ENCODE assay signal across 7 mouse cellular contexts in the genomic region with DNA sequence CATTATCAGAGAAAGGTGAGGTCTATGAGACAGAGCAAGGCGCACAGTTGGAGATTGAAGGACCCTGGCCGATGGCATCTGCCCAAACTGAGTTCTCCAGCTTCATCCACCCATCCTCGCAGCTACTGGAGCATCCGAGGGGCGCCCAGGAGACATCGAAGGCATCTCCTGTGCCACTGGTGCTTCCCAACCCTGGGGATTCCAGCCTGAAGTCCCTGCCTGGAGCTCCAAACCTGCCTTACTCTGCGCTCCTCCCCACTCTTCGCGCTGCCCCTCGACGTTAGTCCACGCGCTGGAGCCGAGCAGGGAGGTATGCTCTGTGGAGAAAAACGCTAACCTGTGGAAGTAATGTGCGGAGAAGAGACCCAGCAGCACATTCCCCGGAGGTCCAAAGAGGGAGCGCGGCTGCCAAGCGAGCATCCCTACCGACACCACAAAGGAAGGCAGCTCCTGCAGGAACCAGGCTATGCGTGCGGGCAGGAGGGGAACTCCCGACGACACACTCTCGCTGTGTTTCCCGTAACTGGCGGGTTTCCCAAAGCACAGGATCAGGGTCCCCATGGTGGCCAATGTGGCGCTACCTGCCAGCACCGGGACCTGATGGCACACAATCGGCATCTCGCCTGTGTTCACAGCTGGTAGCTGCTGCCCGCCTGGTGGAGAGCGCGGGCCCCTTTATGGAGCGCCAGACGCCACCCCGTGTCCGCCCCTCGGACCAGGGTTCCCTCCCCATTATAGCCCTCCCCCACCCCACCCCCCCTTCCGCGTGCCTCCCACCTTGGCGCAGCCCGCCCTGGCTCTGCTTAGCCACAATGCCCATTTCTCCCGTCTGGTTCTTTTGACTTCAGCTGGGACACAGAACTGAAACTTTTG. TPM values are rescaled to one million over a fixed set of nuclear protein-coding genes. Genes with fewer than 3 reads are reported as not detected.
DNase-seq lines count a peak whose midpoint lies in the region; ATAC-seq and TF ChIP-seq lines count a peak whose summit lies in the region.

A gene (minus strand): TSS at position 707 of the 873 bp plus-strand sequence.

- H3K27ac ChIP-seq in testis, adult 2 months (ENCODE audit: control insufficient read depth, insufficient read depth, low read depth, low read length): no peak within 1 kb of the TSS
- H3K27ac ChIP-seq in embryonic facial prominence, embryonic 14.5 days (replicated peaks; ENCODE audit: low read depth, low read length): no peak within 1 kb of the TSS
- no peak within 1 kb of the TSS for H3K27ac ChIP-seq in stomach, embryonic 16.5 days (ENCODE audit: low read length)

- H3K4me2 ChIP-seq in embryonic facial prominence, embryonic 14.5 days (ENCODE audit: low read depth, low read length): peak within 1 kb of the TSS; percentile 51
- peak within 1 kb of the TSS; percentile 43 for H3K4me2 ChIP-seq in stomach, embryonic 16.5 days (ENCODE audit: low read depth, low read length)

- no peak for ATAC-seq in embryonic facial prominence, embryonic 14.5 days (ENCODE audit: low read depth)
- ATAC-seq in stomach, embryonic 16.5 days (ENCODE audit: insufficient read depth, low FRiP score): no peak

- H3K4me3 ChIP-seq in testis, adult 2 months (ENCODE audit: control insufficient read depth, low read depth, low read length): peak within 1 kb of the TSS; percentile 75
- H3K4me3 ChIP-seq in embryonic facial prominence, embryonic 14.5 days (ENCODE audit: low read depth, low read length): peak within 1 kb of the TSS; percentile 32
- H3K4me3 ChIP-seq in stomach, embryonic 16.5 days (replicated peaks; ENCODE audit: low read length): peak within 1 kb of the TSS; percentile 25

- no peak for DNase-seq in testis, postnatal 14 days (ENCODE audit: low spot score)
- peak; percentile 2 for DNase-seq in embryonic facial prominence, embryonic 14.5 days (ENCODE audit: low spot score)
- DNase-seq in kidney, postnatal 4 days: peak; percentile 11 to 15
- DNase-seq in layer of hippocampus, adult 8-10 months (ENCODE audit: low spot score in 2 of 2): no peak
- no peak for DNase-seq in right cerebral cortex, adult 2 months (ENCODE audit: low spot score in 2 of 2)

- H3K9ac ChIP-seq in embryonic facial prominence, embryonic 14.5 days (ENCODE audit: low read depth, low read length): peak within 1 kb of the TSS; percentile 14; the same call in 1 of the 2 replicates
- H3K9ac ChIP-seq in stomach, embryonic 16.5 days (ENCODE audit: low read length): no peak within 1 kb of the TSS

- no peak for TF ChIP-seq POLR2A in testis, adult 2 months (IDR thresholded peaks at IDR 0.05; ENCODE audit: control insufficient read depth, low read depth, low read length)

- 1% methylated on average over 30 of the region's 45 CpGs for WGBS in embryonic facial prominence, embryonic 14.5 days
- WGBS in stomach, embryonic 16.5 days: 1% methylated on average over 45 of the region's 45 CpGs

- H3K4me1 ChIP-seq in testis, adult 2 months (ENCODE audit: control insufficient read depth, insufficient read depth, low read length): peaks cover 14% of the 10 kb centered on the region
- H3K4me1 ChIP-seq in embryonic facial prominence, embryonic 14.5 days (ENCODE audit: control insufficient read depth, insufficient read depth, low read length): 0 out of 2 replicates have a peak, but pooled peaks cover 6% of the 10 kb centered on the region
- peaks cover 7% of the 10 kb centered on the region; the same call in 1 of the 2 replicates for H3K4me1 ChIP-seq in stomach, embryonic 16.5 days (ENCODE audit: control insufficient read depth, insufficient read depth, low read length)

- H3K27me3 ChIP-seq in testis, adult 2 months (ENCODE audit: control insufficient read depth, insufficient read depth, low read length): peaks cover 5% of the 10 kb centered on the region
- peaks cover 61% of the 10 kb centered on the region for H3K27me3 ChIP-seq in embryonic facial prominence, embryonic 14.5 days (replicated peaks; ENCODE audit: control insufficient read depth, insufficient read depth, low read length)
- H3K27me3 ChIP-seq in stomach, embryonic 16.5 days (ENCODE audit: control insufficient read depth, insufficient read depth, low read length): peaks cover 41% of the 10 kb centered on the region

- H3K36me3 ChIP-seq in testis, adult 2 months (ENCODE audit: control insufficient read depth, insufficient read depth, low read length): no peaks in the 10 kb centered on the region
- H3K36me3 ChIP-seq in embryonic facial prominence, embryonic 14.5 days (ENCODE audit: control insufficient read depth, insufficient read depth, low read length): no peaks in the 10 kb centered on the region
- no peaks in the 10 kb centered on the region for H3K36me3 ChIP-seq in stomach, embryonic 16.5 days (ENCODE audit: control insufficient read depth, insufficient read depth, low read length)

- no peak for TF ChIP-seq CTCF in testis, adult 2 months (IDR thresholded peaks at IDR 0.05; ENCODE audit: control insufficient read depth, insufficient read depth, insufficient replicate concordance, low read depth, low read length)

- H3K9me3 ChIP-seq in embryonic facial prominence, embryonic 14.5 days (ENCODE audit: control insufficient read depth, low read length): no peaks in the 10 kb centered on the region
- H3K9me3 ChIP-seq in stomach, embryonic 16.5 days (replicated peaks; ENCODE audit: control insufficient read depth, low read length): no peaks in the 10 kb centered on the region

RNA-seq across cellular contexts. Expression of the gene that starts here (rescaled TPM):
- 0.14 and 0.77 TPM in 2 replicates for polyA plus RNA-seq in testis, adult 2 months (2012; rRNA removed)
- polyA plus RNA-seq in embryonic facial prominence, embryonic 14.5 days (2014; fragmentation: Nextera tagmentation; extraction: Ambion mirVana): not detected in 2 replicates
- polyA plus RNA-seq in stomach, embryonic 16.5 days (2015; fragmentation: Nextera tagmentation; extraction: Ambion mirVana): not detected in 2 replicates
- under 1 TPM in 3 of 4 experiments, not detected in 1; 0.33 to 0.68 (median 0.54) TPM for total RNA-seq in layer of hippocampus, adult 8-10 months (2022)

Comparison
In these comparisons a context has a peak if more than half of its experiments do, and no peak if none do; other contexts are left out.
1. Peak in DNase-seq, H3K4me3 ChIP-seq, H3K9ac ChIP-seq and H3K4me2 ChIP-seq in embryonic facial prominence, embryonic 14.5 days; RNA of the gene not detected or under 1 TPM.
2. H3K4me3 ChIP-seq: peak in every context shown above with its lines; median percentile 75 in testis, adult 2 months; 32 in embryonic facial prominence, embryonic 14.5 days; 25 in stomach, embryonic 16.5 days.
3. DNase-seq: peak in kidney, postnatal 4 days (2 of 2); none in testis, postnatal 14 days (single experiment), layer of hippocampus, adult 8-10 months (0 of 2) and right cerebral cortex, adult 2 months (0 of 2).